Mouse (Mus musculus): ENCODE data around the gene AI661453. TPM values are rescaled to one million over a fixed set of nuclear protein-coding genes. Genes with fewer than 3 reads are reported as not detected.
A peak's percentile ranks its signal among the peaks of the same experiment; 100 is the strongest.
"Not testable (repeated sequence)": the region's sequence is repeated elsewhere in the genome, so short reads cannot be mapped to it uniquely, and the experiment has no call there.

Gene AI661453
- total RNA-seq, 2 experiments from 2014 or later, result 2.7 to 4.4 TPM

GRCm38 (mm10) chr17:47501531-47501930 is 65.1 kb downstream of the AI661453 start:
- DNase-seq (ENCODE audit: low spot score in 2 of 2), result no peak

DNA sequence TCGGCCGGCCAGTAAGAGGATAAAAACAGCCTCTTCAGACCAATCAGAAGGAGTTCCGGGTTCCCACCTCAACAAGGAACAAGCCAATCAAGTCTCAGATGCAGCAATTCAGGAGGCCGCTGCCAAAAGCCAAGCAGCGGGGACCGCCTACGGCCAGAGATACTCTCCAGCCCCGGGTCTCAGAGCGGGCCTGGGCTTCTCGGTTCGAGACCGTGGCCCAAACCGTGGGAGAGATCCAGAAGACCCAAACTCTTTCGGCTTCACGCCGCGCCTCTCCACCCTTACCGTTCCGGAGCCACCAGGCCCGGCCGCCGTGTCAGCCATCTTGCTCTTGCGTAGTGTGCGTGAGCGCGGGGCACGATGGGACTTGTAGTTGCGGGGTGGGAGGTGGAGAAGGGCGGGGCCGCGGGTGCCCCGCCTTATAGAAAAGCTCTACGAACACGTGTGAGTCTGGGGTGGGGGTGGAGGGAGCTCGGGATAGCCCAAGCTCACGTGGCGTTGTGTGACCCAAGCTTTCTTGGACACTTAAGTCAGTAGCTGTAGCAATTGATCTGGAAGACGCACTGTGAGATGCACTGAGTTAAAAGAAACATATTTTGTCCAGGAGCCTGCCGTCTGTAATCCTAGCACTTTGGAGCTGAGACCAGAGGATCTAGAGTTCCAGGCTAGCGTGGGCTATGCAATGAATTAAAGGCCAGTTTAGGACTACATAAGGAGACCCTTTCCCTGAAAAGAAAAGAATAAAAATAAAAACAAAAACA is 65.7 kb downstream of the AI661453 start, which contains the start of gene Taf8:
TSS of gene Taf8 (minus strand) at position 347 of the 761 bp plus-strand sequence.
- peak; percentile 74 to 90 for DNase-seq (ENCODE audit: low spot score in 2 of 2)

- not testable (repeated sequence) for DNase-seq (ENCODE audit: low spot score in 2 of 2)
These were observed 66.3 kb downstream of the AI661453 start for GRCm38 (mm10) chr17:47502707-47503045.

DNA sequence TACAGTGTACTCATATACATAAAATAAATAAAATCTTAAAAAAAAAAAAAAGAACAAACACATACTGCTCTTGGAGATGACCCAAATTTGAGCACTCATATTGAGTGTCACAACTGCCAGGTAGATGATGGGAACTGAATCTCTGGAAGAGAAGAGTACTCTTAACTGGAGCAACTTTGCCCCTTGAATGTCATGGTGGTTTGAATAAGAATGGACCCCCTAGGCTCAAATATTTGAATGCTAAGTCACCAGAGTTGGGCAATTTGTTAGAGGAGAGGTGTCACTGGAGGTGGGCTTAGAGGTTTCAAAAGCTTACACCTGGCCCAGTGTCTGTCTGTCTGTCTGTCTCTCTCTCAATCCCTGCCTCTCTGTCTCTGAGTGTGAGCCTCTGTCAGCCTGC is 67.3 kb downstream of the AI661453 start:
- no peak for DNase-seq (ENCODE audit: low spot score in 2 of 2)

- no peak for DNase-seq (ENCODE audit: low spot score in 2 of 2)
These were observed 67.8 kb downstream of the AI661453 start for GRCm38 (mm10) chr17:47504228-47504627.

DNA sequence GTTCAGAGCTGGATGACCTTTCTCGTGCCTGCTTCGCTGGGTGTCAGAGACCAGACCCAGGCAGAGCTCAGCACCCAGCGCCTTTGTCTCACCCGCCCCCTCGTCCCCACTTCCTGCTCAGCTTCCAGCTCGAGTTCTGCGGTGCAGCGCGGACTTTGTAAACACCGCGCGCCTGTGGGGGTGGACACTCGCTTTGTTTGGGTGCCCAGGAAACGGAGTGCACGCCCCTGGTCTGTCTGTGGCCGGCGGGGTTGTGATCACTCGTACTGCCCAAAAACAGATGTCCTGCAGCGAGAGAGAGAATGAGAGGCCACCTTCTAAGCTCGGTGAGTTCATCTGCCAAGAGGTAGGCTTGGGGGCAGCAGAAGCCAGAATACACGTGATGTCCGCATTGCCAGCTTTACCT is 68.5 kb downstream of the AI661453 start, which contains the start of gene Ccnd3:
TSS of gene Ccnd3 (plus strand) at position 111 of the 406 bp plus-strand sequence.
- peak in 1 of 2 experiments; percentile 57 for DNase-seq (ENCODE audit: low spot score in 2 of 2)

DNA sequence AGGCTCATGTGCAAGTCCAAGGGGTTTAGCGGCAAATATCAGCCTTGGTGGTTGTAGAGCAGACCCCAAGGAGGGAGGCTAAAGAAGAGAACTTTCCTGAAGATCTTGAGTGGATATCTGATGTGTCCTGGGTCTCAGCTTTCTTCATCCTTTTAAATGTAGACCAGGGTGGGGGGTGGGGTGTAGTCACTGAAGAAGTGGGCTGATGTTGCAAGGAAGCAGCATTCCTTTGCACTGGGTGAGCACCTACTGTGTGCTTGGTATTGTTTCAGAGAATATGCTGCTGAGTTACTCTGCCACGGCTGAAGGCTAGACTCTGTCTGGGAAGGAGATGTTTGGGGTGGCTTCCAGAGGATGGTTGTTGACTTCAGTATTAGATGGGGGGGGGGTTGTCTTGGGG is 69.2 kb downstream of the AI661453 start:
- DNase-seq (ENCODE audit: low spot score in 2 of 2), result no peak

GRCm38 (mm10) chr17:47506042-47506441 is 69.6 kb downstream of the AI661453 start:
- DNase-seq (ENCODE audit: low spot score in 2 of 2), result no peak

- DNase-seq (ENCODE audit: low spot score in 2 of 2), result no peak
These were observed 70.3 kb downstream of the AI661453 start for GRCm38 (mm10) chr17:47506697-47507096.

- no peak for DNase-seq (ENCODE audit: low spot score in 2 of 2)
These were observed 71.1 kb downstream of the AI661453 start for GRCm38 (mm10) chr17:47507523-47507922.

GRCm38 (mm10) chr17:47508012-47508608 is 71.7 kb downstream of the AI661453 start:
- DNase-seq (ENCODE audit: low spot score in 2 of 2), result peak; percentile 67 to 84

GRCm38 (mm10) chr17:47509031-47509705 is 72.8 kb downstream of the AI661453 start:
- DNase-seq (ENCODE audit: low spot score in 2 of 2), result no peak

- peak; percentile 96 to 98 for DNase-seq (ENCODE audit: low spot score in 2 of 2)
These were observed 75.0 kb downstream of the AI661453 start for GRCm38 (mm10) chr17:47511111-47512020.

DNA sequence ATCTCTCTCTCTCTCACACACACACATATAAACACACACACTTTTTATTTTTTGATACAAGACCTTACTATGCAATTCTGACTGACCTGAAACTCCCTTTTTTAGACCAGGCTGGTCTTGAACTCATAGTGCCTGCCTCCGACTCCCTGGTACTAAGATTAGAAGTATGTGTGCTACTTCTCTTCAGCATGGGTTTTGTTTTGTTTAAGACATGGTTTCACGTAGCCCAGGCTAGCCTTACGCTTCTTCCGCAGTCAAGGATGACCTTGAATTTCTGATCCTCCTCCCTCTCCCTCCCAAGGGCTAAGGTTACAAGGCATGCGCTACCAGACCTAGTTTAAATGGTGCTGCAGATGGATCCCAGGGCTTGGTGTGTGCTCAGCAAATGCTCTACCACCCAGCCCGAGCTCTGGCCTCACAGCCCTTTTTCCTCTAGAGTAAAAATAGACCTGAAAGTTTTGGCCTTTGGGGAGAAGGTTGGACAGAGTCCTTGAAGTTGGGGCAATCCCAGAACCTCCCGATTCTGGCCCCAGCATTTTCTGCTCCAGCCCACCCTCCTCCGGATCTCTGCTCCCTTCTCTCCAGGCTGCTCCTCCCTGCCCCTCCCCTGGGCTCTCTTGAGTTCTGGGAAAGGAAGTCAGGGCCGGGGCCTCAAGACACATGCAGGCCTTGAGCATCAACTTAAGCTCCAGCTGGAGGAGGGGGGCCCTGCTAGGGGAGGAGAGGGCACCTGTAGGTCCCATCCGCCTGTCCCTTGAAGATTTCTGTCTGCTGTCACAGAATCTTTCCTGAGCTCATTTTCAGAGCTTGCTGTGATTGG is 76.8 kb downstream of the AI661453 start:
- DNase-seq (ENCODE audit: low spot score in 2 of 2), result no peak

GRCm38 (mm10) chr17:47515180-47515844 is 78.9 kb downstream of the AI661453 start:
- no peak for DNase-seq (ENCODE audit: low spot score in 2 of 2)

DNA sequence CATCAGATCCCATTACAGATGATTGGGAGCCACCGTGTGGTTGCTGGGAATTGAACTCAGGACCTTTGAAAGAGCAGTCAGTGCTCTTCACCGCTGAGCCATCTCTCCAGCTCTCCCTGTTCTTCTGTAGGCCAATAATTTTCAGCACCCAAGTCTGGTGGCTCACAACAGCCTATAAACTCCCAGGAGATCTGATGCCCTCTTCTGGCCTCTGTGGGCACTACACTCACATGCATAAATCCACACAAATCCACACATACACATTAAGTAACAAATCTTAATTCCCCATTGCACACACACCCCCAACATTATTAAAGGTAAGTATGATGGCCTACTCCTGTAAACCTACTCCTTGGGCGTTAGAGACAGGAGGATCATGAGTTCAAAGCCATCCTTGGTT is 79.8 kb downstream of the AI661453 start:
- DNase-seq (ENCODE audit: low spot score in 2 of 2), result no peak

DNA sequence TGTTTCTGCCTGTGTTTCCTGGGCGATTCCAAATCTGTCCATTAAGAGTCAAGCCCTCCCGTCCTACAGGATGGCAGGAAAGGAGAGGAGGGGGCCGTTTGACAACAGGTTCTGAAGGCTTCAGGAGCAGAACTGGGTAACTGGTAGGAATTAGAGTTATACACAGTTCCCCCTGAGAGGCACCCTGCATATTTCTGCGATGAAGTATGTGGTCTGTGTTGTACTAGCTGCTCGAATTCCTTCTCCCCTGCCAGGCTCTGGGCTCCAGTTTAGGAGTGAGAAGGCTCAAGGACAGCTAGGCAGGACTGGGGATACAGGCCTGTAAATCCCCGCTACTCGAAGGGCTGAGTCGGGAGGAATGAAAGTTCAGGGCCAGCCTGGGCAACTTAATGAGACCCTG is 81.8 kb downstream of the AI661453 start:
- no peak for DNase-seq (ENCODE audit: low spot score in 2 of 2)

Data from adrenal gland, postnatal 4 days (tissue).